Mouse (Mus musculus): ENCODE data around the gene Tcte3. TPM values are rescaled to one million over a fixed set of nuclear protein-coding genes. Genes with fewer than 3 reads are reported as not detected.
"Not testable (repeated sequence)": the region's sequence is repeated elsewhere in the genome, so short reads cannot be mapped to it uniquely, and the experiment has no call there.

Gene Tcte3
- polyA plus RNA-seq, 1 experiment from 2014 or later: not detected

GRCm38 (mm10) chr17:15024502-15025193 is 16.6 kb downstream of the Tcte3 start:
- not testable (repeated sequence) for H3K4me1 ChIP-seq; H3K9me3 ChIP-seq; H3K4me2 ChIP-seq (replicated peaks); H3K27me3 ChIP-seq (replicated peaks); H3K27ac ChIP-seq; H3K4me3 ChIP-seq; H3K9ac ChIP-seq; H3K36me3 ChIP-seq
- peak; percentile 87 for ATAC-seq (ENCODE audit: low FRiP score, low read depth)
- no CpG with 5 or more reads among the region's 48 CpGs for WGBS

- H3K27ac ChIP-seq; H3K4me3 ChIP-seq; H3K4me2 ChIP-seq (replicated peaks); H3K9me3 ChIP-seq; H3K9ac ChIP-seq; H3K27me3 ChIP-seq (replicated peaks); H3K4me1 ChIP-seq; H3K36me3 ChIP-seq: not testable (repeated sequence)
- peak; percentile 80 for ATAC-seq (ENCODE audit: low FRiP score, low read depth)
- no CpG with 5 or more reads among the region's 97 CpGs for WGBS
These were observed 17.3 kb downstream of the Tcte3 start for GRCm38 (mm10) chr17:15023878-15024492.

DNA sequence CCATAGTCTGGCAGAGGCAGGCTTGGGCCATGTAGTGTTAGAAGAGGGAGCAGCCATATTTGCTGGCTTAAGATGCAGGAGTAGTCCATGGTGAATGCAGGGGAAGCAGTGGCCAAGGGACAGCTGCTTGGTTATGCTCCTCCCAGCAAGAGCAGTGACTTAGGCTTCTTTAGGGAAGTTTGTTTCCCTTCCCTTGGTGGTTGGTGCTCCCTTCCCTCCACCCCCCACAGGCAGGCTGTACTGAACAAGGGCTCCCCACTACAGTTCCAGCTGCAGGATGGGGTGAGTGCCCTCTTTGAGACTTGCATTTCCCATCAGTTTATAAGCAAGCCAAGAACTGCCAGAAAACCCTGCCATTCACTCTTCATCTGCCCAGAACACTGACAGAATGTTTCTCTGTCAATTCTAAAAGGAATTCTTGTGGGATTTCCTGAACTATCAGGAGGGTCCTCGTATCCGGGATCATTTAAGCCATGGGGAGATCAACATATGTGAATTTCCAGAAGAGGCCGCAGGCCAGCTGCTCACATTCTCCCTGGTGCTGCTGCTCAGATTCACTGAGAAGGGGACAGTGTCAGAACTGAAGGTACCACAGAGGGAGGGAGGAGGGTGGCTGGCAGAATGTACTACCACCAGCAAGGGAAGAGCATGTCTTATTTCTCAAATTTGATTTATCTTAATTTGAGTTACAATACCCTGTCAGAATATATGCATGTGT is 19.6 kb downstream of the Tcte3 start:
- not testable (repeated sequence) for H3K4me2 ChIP-seq (replicated peaks); H3K27me3 ChIP-seq (replicated peaks); H3K36me3 ChIP-seq; H3K27ac ChIP-seq; H3K4me3 ChIP-seq; H3K9ac ChIP-seq; ATAC-seq (ENCODE audit: low FRiP score, low read depth); H3K9me3 ChIP-seq; H3K4me1 ChIP-seq
- 74% methylated on average over 3 of the region's 3 CpGs for WGBS

GRCm38 (mm10) chr17:15009706-15010413 is 31.4 kb downstream of the Tcte3 start, which contains the start of gene Gm3435:
TSS of gene Gm3435 (plus strand) at chr17:15010176.
- not testable (repeated sequence) for H3K27ac ChIP-seq, H3K36me3 ChIP-seq
- WGBS: no CpG with 5 or more reads among the region's 60 CpGs

DNA sequence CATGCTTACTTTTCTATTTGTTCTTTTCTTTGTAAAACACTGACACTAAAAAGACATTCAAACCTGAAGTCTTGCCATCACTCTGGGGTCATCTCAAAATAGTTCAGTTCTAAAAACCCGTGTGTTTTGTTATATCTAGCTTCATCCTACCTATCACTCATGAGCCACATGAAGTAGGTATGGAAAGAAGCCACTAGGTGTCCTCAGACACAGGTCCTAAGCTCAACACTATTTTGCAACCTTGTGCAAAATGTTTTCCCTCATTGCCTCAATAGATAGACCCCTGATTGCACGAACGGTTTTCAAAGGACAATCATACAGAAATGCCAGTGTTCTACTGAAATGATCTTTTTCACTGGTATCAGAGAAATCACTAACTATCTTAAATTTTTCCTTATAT is 32.2 kb downstream of the Tcte3 start:
- ATAC-seq (ENCODE audit: low FRiP score, low read depth); H3K4me1 ChIP-seq; H3K27ac ChIP-seq; H3K27me3 ChIP-seq (replicated peaks); H3K9me3 ChIP-seq; H3K9ac ChIP-seq; H3K36me3 ChIP-seq; H3K4me2 ChIP-seq (replicated peaks); H3K4me3 ChIP-seq: not testable (repeated sequence)
- WGBS: no CpG with 5 or more reads among the region's 3 CpGs

More at GRCm38 (mm10) chr17:15009706-15010413, 31.4 kb downstream of the Tcte3 start, which contains the start of gene Gm3435:
- not testable (repeated sequence) for H3K9ac ChIP-seq; H3K4me1 ChIP-seq; H3K9me3 ChIP-seq; H3K27me3 ChIP-seq (replicated peaks); H3K4me2 ChIP-seq (replicated peaks); H3K4me3 ChIP-seq
- peak; percentile 96 for ATAC-seq (ENCODE audit: low FRiP score, low read depth)

GRCm38 (mm10) chr17:15000047-15000446 is 41.2 kb downstream of the Tcte3 start:
- H3K4me3 ChIP-seq; H3K4me2 ChIP-seq (replicated peaks); H3K9ac ChIP-seq; ATAC-seq (ENCODE audit: low FRiP score, low read depth); H3K36me3 ChIP-seq; H3K4me1 ChIP-seq; H3K27ac ChIP-seq; H3K9me3 ChIP-seq; H3K27me3 ChIP-seq (replicated peaks): not testable (repeated sequence)
- WGBS: no CpG with 5 or more reads among the region's 4 CpGs

GRCm38 (mm10) chr17:14994140-14994539 is 47.1 kb downstream of the Tcte3 start:
- H3K27me3 ChIP-seq (replicated peaks); H3K9me3 ChIP-seq; H3K27ac ChIP-seq; H3K36me3 ChIP-seq; H3K9ac ChIP-seq; ATAC-seq (ENCODE audit: low FRiP score, low read depth); H3K4me2 ChIP-seq (replicated peaks); H3K4me3 ChIP-seq; H3K4me1 ChIP-seq: not testable (repeated sequence)
- no CpG with 5 or more reads among the region's 5 CpGs for WGBS

- H3K27me3 ChIP-seq (replicated peaks); H3K27ac ChIP-seq; H3K9me3 ChIP-seq; H3K9ac ChIP-seq; H3K4me2 ChIP-seq (replicated peaks); H3K4me1 ChIP-seq; H3K36me3 ChIP-seq; H3K4me3 ChIP-seq: not testable (repeated sequence)
- WGBS: no CpG with 5 or more reads among the region's 47 CpGs
- peak; percentile 88 for ATAC-seq (ENCODE audit: low FRiP score, low read depth)
These were observed 48.0 kb downstream of the Tcte3 start for GRCm38 (mm10) chr17:14993139-14993832.

GRCm38 (mm10) chr17:14992522-14993138 is 48.7 kb downstream of the Tcte3 start:
- H3K9me3 ChIP-seq; H3K4me3 ChIP-seq; H3K4me2 ChIP-seq (replicated peaks); H3K36me3 ChIP-seq; H3K27me3 ChIP-seq (replicated peaks); H3K4me1 ChIP-seq; H3K27ac ChIP-seq; H3K9ac ChIP-seq: not testable (repeated sequence)
- WGBS: no CpG with 5 or more reads among the region's 98 CpGs
- peak; percentile 80 for ATAC-seq (ENCODE audit: low FRiP score, low read depth)

- H3K4me2 ChIP-seq (replicated peaks); H3K36me3 ChIP-seq; H3K4me3 ChIP-seq; H3K27me3 ChIP-seq (replicated peaks); H3K4me1 ChIP-seq; H3K9me3 ChIP-seq; H3K27ac ChIP-seq; ATAC-seq (ENCODE audit: low FRiP score, low read depth); H3K9ac ChIP-seq: not testable (repeated sequence)
- 78% methylated on average over 5 of the region's 5 CpGs for WGBS
These were observed 51.1 kb downstream of the Tcte3 start for GRCm38 (mm10) chr17:14990116-14990702.

DNA sequence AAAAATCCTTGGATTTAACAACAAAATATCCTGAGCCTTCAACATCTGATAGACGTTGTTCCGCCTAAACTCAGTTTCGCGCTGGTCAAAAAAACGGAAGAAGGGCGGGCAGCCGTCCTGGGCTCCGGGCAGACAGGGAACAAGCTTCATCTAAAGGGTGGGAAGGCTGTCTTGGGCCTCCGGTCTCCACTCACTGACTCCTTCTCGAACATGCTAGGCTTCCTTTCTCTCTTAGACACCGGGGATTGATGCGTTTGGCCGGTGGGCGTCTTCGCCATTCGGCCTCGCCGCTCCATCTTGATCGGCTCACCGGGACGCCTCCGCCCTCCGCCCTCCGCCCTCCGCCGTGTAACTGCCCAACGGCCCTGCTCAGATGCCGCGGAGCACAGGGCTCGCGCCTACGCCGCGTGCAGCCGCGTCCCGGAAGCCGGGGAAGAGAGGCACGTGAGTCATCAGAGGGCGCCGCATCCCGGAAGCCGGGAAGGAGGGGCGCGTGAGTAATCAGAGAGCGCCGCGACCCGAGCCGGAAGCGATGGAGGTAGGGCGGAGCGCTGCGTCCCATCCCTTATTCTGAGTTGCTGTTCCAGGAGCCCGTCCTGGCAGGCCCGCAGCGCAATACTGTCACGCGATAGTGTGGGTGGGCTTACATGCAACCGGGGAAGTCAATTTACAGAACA is 62.8 kb downstream of the Tcte3 start, which contains the start of the genes 9030025P20Rik and Gm3417:
Gene 9030025P20Rik, plus strand, starts transcription at position 107 of the 677 bp plus-strand sequence.
Gene Gm3417, minus strand, starts transcription at position 429 of the 677 bp plus-strand sequence.
- H3K36me3 ChIP-seq; H3K9ac ChIP-seq; H3K9me3 ChIP-seq; H3K27me3 ChIP-seq (replicated peaks); H3K4me3 ChIP-seq; H3K27ac ChIP-seq; H3K4me1 ChIP-seq: not testable (repeated sequence)
- WGBS: no CpG with 5 or more reads among the region's 60 CpGs
- ATAC-seq (ENCODE audit: low FRiP score, low read depth): peak; percentile 97
- 0 out of 2 replicates have a peak within 1 kb of the TSS, but pooled peaks have one; percentile 38 for H3K4me2 ChIP-seq (replicated peaks)

All from neural tube, embryonic 12.5 days (tissue).